Mouse (Mus musculus) retina, postnatal 7 days (tissue): ENCODE measurements around the gene Tmem135.

Source experiments
- DNase-seq: peaks from one replicate; pipeline ENCODE4 v3.0.0-alpha.2; 2012; ENCODE audit warnings: low read depth, low spot score

The Tmem135 gene

DNA sequence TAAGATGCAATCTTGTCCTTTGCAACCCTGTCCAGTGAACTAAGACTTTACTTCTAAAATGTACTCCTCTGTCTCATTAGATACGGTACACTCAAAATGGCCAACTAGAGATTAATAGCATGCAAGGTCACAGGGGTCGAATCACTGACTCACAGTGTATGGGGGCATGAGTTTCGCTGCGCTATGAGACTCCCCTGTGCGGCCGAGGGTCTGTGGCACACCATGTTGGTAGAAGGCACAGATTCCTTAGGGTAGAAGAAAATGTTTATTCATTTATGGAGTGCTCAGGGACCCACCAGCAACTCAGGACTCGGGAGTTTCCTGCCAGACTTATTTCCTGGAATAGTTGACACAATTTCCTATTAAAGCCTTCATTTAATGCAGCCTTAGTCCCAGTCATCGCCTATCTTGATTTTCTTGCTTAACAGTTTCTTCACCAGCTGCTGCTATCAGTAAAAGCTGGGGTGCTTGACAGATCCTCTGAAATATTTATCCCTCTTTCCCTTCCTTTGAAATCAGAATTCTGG lies 14.2 kb upstream of the Tmem135 start:
- no peak for DNase-seq

DNA sequence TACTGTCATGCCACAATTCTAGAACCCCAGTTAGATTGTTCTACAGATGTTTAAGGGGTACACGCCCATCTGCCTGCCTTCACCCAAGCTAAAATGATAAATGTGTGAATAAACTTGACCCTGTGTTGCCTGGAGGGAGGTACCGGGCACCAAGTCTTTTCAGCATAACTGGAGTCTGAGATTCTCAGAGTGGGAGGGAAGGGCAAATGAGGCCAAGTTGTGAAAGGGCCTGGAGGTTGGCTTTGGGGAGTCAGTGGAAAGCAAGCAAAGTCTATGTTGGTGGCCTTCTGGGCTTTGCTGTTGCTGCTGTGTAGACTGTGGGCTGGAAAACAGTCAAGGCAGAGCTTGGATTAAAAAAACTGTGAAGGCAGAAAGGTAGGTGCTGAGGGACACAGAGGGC lies 13.7 kb upstream of the Tmem135 start:
- no peak for DNase-seq

DNA sequence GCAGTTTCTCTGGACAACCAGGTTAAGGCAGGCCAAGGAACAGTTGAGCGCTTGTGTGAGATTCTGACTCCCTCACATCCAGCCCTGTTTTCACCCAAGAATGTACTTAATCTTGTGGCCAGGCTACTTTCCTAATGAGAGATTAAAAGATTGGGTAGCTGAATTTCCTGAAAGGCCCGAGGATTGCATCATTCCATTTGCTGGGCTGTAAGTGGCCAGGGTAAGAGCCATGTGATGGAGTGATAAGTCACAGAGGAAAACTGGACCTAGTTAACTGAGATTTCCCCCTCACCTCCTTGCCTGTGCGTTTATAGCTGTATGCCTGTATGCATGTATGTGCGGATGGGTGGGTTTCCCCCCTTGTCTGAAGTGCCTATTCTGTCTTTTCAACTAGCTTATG lies 12.0 kb upstream of the Tmem135 start:
- no peak for DNase-seq

DNA sequence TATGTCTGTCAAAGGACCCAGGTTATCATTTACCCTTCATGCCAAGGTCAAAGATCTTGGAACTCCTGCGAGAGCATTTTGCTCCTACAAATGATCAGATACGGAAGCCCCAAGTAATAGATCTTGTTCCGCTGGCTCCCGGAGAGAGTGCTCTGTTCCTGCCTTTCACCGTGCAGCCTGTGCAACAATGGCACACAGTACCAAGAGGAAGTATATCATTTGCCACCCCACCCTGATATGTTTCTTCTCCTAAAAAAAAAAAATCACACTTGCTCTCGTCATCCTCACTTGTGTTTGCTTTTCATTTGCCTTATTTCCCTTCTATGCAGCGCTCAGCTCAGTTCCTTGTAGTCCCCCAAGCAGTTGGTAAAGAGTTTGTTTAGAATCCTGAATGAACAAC lies 8.1 kb upstream of the Tmem135 start:
- no peak for DNase-seq

DNA sequence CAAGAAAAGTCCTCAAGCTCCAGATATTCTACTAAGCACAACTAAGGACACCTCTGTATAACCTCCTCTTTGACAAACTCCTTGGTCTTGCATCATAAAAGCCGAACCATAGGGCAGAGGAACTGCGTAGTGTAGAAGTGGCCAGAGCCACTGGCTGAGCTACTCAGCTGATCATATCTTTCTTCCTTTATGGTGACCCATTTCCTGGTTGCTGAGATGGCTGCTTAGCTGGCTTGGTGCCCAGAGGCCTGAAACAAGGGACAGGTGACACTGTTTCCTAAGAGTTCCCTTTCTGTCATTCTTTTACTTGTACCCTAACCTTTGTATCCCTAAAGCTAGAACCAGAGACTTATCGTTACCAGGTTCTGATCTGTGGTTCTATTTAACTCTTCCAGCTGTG lies 7.3 kb upstream of the Tmem135 start:
- DNase-seq = no peak

DNA sequence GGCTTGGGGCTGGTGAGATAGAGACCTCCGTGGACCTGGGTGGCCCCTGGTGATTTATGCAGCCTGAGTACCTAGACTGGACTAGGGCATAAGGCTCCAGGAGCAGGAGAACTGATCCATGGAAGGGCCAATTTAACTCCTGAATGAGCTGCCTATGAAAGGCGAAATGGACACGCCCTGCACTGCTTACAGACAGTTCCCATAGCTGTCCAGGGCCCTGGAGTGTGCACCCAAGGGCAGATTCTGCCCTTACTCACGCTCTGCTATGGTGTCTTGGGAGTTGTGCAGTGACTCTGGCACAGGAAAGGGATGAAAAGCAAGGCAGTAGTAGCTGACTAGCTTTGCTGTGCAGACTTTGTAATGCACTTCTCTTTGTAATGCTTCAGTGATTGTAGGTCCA lies 6.3 kb upstream of the Tmem135 start:
- DNase-seq = no peak

DNA sequence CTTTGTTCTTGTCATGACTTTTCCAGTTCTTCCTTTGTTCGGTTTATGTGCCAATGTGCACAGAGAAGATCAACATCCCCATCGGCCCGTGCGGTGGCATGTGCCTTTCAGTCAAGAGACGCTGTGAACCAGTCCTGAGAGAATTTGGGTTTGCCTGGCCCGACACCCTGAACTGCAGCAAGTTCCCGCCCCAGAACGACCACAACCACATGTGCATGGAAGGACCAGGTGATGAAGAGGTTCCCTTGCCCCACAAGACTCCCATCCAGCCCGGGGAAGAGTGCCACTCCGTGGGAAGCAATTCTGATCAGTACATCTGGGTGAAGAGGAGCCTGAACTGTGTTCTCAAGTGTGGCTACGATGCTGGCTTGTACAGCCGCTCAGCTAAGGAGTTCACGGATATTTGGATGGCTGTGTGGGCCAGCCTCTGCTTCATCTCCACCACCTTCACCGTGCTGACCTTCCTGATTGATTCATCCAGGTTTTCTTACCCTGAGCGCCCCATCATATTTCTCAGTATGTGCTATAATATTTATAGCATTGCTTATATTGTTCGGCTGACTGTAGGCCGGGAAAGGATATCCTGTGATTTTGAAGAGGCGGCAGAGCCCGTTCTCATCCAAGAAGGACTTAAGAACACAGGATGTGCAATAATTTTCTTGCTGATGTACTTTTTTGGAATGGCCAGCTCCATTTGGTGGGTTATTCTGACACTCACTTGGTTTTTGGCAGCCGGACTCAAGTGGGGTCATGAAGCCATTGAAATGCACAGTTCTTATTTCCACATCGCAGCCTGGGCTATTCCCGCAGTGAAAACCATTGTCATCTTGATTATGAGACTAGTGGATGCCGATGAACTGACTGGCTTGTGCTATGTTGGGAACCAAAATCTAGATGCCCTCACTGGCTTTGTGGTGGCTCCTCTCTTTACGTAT lies 3.3 kb upstream of the Tmem135 start:
- no peak for DNase-seq

DNA sequence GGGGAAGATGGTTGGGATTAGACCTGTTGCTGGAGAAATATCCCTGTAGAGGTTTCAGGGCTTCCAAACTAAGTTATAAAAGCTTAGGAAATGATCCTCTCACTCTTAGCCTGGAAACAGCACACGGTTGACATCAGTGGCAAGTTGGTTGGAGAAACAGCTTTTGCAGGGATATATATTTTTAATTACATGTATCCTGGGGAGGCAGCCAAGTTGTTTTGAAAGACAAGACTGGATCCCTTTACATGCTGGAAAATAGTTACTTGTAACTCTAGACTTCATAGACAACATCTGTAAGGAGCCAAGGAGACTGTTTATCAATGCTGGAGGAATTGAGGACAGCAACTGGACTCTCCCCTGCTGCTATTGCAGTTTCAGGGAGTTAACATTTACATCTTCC lies 2.0 kb upstream of the Tmem135 start:
- no peak for DNase-seq

DNA sequence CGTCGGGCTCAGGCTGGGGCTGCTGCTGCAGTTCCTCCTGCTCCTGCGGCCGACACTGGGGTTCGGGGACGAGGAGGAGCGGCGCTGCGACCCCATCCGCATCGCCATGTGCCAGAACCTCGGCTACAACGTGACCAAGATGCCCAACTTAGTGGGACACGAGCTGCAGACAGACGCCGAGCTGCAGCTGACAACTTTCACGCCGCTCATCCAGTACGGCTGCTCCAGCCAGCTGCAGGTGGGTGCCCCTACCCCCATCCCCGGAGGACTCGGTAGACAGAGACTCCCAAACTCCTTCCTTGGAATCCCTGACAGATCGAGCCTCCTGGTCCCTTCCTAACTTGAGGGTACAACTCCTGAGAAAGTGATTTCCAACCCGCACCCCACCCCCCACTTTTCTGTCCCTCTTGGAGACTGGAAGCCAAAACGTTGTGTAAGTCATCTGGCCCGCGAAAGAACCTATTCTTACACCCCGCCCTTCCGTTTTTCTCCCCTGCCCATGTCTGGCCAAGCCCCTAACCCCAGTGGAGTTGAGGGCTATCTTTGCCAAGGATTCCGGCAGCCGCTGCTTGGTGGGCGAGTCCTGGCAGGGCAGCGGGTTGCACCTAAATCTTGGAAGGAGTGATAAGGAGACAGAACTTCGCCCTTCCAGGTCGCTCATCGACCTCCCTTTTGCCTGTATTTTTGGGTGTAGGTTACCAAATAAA lies 865 bp upstream of the Tmem135 start:
- no peak for DNase-seq

DNA sequence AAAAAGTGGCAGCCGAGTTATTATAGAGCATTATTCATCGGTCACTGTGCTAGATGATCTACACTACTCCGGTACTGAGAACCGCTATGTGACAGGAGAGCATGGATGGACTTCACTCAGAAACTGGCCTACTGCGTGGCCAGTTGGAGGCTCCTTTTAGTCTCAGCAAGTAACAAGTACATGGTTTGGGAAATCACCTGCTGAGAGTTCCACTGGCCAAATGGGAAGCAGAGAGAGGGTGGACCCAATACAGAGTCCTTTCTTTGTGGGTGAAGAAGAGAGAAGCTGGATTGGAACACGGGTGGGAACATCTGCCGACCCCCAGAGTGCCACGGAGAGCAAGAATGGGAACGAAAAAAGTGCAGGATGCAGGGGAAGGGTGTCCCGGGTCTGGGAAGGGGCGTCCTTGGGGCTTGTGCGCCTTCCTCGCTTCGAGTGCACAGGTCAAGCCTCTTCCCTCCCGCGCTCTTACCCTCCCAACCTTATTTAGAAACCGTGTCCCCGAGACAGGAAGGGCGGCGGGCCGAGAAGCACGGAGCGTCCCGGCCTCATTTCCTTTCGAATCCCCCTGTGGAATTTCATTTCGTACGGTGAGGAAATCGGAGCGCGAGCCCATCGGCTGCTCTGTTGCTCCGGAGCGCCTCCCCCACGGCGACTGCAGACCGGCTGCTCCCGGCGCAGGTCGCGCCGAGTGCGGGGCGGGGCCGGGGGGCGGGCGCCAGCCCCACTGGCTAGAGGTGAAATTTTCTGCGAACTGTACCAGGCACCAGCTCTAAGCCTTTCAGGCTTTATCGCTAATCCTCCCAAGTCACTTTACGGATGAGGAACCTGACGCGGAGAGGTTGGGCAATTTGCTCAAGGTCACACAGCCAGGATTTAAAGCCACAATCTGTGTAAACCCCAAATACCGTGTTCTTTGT lies 709 bp downstream of the Tmem135 start:
- peak; percentile 70 for DNase-seq

DNA sequence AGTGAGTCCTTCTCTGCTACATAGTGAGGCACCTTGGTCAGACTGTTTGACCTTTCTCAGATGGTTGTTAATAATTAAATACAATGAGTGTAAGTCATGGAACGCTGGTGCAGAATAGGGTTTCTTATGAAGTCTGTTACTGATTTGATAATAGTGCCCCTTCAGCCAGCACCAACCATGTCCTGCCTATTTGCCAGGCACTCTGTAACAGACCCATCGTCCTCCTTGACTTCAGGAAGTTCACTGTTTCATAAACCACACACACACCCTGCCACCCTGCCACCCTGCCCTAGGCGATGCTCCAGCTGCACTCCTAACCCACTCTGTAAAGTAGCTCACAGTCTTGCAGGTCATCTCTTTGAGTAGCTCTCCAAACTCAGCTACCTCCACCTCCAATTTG lies 2.1 kb downstream of the Tmem135 start:
- no peak for DNase-seq

DNA sequence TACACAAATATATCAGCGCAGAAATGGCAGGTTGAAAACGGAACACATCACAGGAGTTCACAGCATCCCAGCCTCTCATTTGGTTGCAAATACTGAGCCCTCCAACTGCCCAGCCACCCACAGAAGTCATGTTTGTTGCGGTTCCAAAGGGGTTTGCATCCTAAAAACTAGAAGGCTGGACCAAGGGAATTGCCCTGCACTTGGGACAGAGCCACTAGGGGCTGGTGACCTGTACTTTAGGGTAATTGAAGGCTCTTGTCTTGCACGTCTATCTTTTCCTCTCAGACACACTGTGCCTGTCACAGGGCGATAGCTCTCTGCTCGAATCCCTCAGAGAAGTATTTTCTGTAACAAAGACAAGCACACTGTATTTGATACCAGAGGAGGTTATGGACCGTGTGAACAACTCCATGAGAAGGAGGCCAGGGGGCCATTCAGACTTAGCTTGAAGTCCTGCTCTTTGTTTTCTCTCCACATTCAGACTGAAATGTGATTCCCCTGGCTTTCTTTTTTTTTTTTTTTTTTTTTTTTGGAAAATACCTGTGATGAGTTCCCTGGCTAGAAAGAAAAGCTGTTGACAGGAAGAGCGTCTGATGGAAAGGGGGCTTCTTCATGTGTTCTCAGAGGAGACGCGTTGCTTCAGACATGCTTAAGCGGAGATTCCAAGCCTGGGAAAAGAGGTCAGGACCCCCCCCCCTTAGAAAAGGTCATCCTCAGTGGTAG lies 2.7 kb downstream of the Tmem135 start:
- no peak for DNase-seq

DNA sequence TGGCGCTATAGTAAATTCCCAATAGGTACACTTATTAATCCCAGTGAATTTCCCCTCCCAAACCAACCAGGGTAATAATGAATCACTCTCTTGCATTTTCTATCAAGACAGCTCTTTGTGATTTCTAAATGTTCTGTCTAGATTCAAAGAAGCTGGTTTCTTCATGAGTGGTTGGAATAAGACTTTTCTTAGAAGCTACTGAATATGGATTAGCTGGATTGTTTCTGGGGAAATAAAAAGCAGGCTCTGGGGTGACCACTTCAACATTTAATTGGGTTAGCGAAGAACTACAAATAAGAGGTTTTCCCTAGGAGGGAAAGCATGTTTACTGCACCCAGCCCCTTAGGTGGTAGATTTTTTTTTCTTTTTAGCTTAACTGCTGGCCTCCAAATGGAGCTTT lies 3.3 kb downstream of the Tmem135 start:
- no peak for DNase-seq

DNA sequence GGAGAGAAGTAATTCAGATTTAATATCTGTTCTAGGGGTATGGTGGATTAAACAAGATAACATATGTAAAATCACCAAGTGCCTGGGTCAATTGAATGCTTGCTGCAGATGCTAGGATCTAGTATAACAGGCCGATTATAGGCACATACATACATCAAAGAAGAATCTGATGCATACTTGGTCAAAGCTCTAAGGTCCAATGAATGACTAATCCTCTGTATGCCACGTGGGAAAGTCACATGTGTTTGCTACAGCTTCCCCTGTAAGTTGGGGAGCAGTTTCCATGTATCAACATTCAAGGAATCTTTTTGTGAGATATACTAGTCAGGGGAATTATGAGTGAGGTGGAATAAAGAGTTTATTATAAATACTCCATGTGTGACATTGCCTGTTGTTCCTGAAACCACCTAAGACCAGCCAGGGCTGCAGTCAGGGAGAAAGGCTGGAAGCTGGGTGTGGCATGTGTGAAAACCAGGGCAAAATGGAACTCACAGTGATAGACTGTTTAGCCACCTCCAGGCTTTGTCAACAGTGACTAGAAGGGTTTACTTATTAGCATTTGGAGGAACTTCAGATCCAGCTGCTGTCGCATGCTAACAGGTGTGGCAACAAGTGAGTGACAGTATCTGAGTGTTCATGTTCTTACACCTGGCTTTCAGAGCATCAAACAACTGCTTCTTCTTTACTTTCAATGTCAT lies 6.0 kb downstream of the Tmem135 start:
- DNase-seq = no peak

DNA sequence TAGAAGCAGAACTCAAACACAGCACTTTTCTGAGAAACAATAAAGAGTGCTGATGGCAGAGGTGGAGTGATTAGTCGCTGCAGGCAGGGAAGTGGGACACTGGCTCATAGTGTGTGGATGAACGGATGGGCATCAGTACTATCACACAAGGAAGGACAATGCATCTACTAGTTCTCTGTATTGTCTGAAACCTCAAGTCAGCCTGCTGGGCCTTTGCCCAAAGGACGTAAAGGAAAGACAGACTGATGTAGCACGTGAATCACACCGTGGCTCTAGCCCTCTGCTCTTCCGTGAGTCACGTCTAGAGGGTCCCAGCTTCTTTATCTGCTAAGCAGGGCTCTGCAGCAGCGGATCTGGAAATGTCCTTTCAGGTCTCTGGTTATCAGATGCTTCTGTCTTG lies 7.6 kb downstream of the Tmem135 start:
- DNase-seq = no peak

DNA sequence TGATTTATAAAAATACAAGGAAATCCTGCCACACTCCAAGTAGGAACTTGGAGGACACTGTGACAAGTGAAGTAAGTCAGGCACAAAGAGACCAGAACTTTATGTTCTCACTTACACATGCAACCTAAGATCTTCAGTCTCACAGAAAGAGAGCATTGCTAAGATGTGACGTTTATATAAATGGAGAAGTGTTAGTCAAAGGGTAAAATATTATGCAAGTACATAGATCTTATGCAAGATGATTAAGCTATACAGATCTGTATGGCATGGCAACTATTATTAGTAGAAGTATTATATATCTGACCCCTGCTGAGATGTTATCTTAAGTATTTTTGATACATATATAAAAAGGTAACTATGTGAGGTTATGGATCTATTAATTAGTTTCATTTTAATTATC lies 8.6 kb downstream of the Tmem135 start:
- no peak for DNase-seq

DNA sequence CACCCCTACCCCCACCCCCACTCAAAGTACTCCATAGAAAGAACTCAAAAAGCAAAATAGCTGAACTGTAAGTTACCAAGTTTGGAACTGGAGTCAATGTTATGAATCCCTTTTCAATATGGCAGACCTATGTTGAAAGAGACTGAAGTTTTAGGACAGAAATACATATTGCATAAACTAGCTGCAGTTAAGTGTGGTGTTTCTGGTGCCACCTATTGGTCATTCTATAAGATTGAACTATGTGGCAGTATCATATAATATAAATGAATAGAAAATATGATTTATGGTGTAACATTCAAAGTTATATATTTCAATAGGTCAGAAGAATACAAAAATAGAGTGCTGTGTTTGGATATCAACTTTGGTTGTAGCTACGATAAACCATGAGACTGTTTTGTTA lies 11.2 kb downstream of the Tmem135 start:
- DNase-seq = no peak

DNA sequence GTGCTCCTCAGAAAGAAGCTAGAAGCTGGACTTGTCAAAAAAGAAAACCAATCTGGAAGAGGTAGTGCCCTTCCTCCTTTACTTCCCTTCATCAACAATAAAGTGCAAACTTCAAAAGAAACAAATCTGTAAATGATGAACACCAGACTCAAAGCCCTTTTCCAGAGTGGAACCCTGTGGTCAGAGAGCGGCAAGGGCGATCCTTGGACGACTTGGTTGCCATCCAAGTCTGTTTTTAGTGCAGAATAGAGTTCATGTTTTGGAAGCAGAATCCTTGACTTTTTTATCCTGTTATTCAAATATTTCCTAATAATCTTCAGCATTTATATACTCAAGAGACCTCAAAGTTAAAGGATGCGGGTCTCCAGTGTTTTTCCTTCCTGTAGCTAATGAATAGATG lies 11.6 kb downstream of the Tmem135 start:
- no peak for DNase-seq

DNA sequence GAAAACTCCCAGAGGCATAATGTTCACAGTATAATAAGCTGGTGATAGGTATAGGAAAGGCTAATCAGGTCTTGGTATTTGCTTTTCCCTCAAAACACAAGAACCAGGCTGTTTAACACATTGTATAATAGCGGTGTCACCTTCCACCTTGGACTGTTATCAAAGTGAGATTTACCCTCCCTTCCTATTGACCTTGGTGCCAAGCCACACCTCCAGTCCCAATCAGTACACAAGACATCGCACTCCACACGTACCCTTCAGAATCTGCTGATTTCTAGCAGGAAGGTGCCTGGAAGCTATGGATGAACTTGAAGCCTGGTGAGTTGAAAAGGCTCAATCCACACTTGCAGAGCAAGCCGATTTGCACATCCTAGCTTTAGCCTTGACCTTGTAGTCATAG lies 12.2 kb downstream of the Tmem135 start:
- no peak for DNase-seq

DNA sequence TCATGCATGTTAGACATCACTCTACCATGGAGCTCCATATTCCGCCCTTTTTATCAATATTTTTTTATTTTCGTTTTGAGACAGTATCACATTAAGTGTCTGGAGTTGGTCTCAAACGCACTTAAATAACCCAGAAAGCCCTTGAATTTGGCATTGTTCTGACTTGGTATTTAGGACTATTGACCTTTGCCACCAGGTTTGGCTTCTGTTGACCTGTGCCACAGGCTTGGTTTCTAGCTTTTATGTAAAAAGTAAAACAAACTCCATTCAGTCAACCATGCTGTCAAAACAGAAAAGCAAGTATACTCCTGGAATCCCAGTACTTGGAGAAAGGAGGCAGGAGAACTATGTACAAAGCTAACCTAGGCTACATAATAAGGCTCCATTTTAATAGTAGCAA lies 12.7 kb downstream of the Tmem135 start:
- no peak for DNase-seq

DNA sequence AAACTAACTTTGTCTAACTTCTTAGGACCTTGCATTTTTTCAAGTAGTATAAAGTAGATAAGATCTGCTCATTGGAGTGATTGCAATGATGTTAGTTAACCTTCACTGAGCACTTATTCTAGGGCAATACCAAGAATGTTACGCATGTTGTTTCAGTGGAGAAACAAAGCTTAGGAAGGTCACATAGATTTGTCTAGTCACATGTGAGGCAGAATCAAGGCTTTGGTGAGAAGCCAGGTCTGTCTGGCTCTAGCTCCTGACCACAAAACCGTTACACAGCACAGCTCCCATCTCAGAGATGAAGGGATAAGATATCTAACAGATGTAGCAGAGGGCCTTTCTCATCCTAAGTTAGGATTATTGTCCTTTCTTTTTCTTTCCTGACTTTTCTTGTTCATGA lies 13.4 kb downstream of the Tmem135 start:
- DNase-seq = no peak
